Mouse (Mus musculus): Measurements from ENCODE around the gene Atxn7l2. TPM values are rescaled to one million over a fixed set of nuclear protein-coding genes. Genes with fewer than 3 reads are reported as not detected.

Gene Atxn7l2
- polyA plus RNA-seq, 1 experiment from 2014 or later, result 2.0 TPM

- WGBS (ENCODE audit: insufficient replicate concordance), result 62% methylated on average over 9 of the region's 9 CpGs
- no peak for ATAC-seq (ENCODE audit: insufficient read depth)
- H3K27ac ChIP-seq (replicated peaks), result no peak overlapping the region
- H3K9me3 ChIP-seq (replicated peaks), result no peaks in the 10 kb centered on the region
- H3K4me3 ChIP-seq (replicated peaks), result no peak overlapping the region
- peaks cover 52% of the 10 kb centered on the region for H3K27me3 ChIP-seq
- no peak overlapping the region for H3K4me2 ChIP-seq
- no peaks in the 10 kb centered on the region for H3K36me3 ChIP-seq (replicated peaks)
- no peak overlapping the region for H3K9ac ChIP-seq
- H3K4me1 ChIP-seq (replicated peaks), result peaks cover 15% of the 10 kb centered on the region
Measured at GRCm38 (mm10) chr3:108188716-108189490, 21.8 kb downstream of the Atxn7l2 start.

GRCm38 (mm10) chr3:108187111-108187795, 23.5 kb downstream of the Atxn7l2 start:
- H3K27me3 ChIP-seq, result peaks cover 62% of the 10 kb centered on the region
- no peaks in the 10 kb centered on the region for H3K36me3 ChIP-seq (replicated peaks)
- peak overlapping the region; percentile 88 for H3K4me2 ChIP-seq
- no peak for ATAC-seq (ENCODE audit: insufficient read depth)
- H3K4me1 ChIP-seq (replicated peaks), result peaks cover 15% of the 10 kb centered on the region
- 47% methylated on average over 20 of the region's 20 CpGs for WGBS (ENCODE audit: insufficient replicate concordance)
- peak overlapping the region; percentile 66; the same call in 1 of the 2 replicates for H3K4me3 ChIP-seq (replicated peaks)
- H3K9me3 ChIP-seq (replicated peaks), result no peaks in the 10 kb centered on the region
- no peak overlapping the region for H3K27ac ChIP-seq (replicated peaks)
- no peak overlapping the region for H3K9ac ChIP-seq

GRCm38 (mm10) chr3:108186098-108187047, 24.4 kb downstream of the Atxn7l2 start, which contains the start of gene Amigo1:
Gene Amigo1, plus strand, starts transcription at chr3:108186335.
- Histone ChIP-seq H3K4me2 (peak within 1 kb of the TSS; percentile 88), H3K36me3 (replicated peaks) (no peaks in the 10 kb centered on the region), H3K4me3 (replicated peaks) (peak within 1 kb of the TSS; percentile 66), H3K4me1 (replicated peaks) (peaks cover 15% of the 10 kb centered on the region), H3K27me3 (peaks cover 62% of the 10 kb centered on the region), H3K9me3 (replicated peaks) (no peaks in the 10 kb centered on the region), H3K27ac (replicated peaks) (no peak within 1 kb of the TSS), H3K9ac (peak within 1 kb of the TSS; percentile 45; the same call in 1 of the 2 replicates)
- peak; percentile 56 for ATAC-seq (ENCODE audit: insufficient read depth)
- 3% methylated on average over 41 of the region's 100 CpGs for WGBS (ENCODE audit: insufficient replicate concordance)

- H3K27me3 ChIP-seq, result peaks cover 62% of the 10 kb centered on the region
- peak overlapping the region; percentile 66 for H3K4me3 ChIP-seq (replicated peaks)
- H3K9ac ChIP-seq, result no peak overlapping the region
- WGBS (ENCODE audit: insufficient replicate concordance), result 2% methylated on average over 16 of the region's 16 CpGs
- H3K36me3 ChIP-seq (replicated peaks), result no peaks in the 10 kb centered on the region
- no peak overlapping the region for H3K27ac ChIP-seq (replicated peaks)
- ATAC-seq (ENCODE audit: insufficient read depth), result no peak
- H3K4me2 ChIP-seq, result peak overlapping the region; percentile 88
- H3K9me3 ChIP-seq (replicated peaks), result no peaks in the 10 kb centered on the region
- peaks cover 15% of the 10 kb centered on the region for H3K4me1 ChIP-seq (replicated peaks)
Measured at GRCm38 (mm10) chr3:108185460-108186097, 25.2 kb downstream of the Atxn7l2 start.

- Histone ChIP-seq H3K27ac (replicated peaks) (no peak overlapping the region), H3K27me3 (peaks cover 62% of the 10 kb centered on the region), H3K36me3 (replicated peaks) (no peaks in the 10 kb centered on the region), H3K9me3 (replicated peaks) (no peaks in the 10 kb centered on the region), H3K9ac (no peak overlapping the region), H3K4me3 (replicated peaks) (no peak overlapping the region), H3K4me2 (no peak overlapping the region), H3K4me1 (replicated peaks) (peaks cover 15% of the 10 kb centered on the region)
- no peak for ATAC-seq (ENCODE audit: insufficient read depth)
- 56% methylated on average over 3 of the region's 3 CpGs for WGBS (ENCODE audit: insufficient replicate concordance)
Measured at GRCm38 (mm10) chr3:108184742-108185141, 26.0 kb downstream of the Atxn7l2 start.

- Histone ChIP-seq H3K9me3 (replicated peaks) (no peaks in the 10 kb centered on the region), H3K4me1 (replicated peaks) (peaks cover 2% of the 10 kb centered on the region), H3K36me3 (replicated peaks) (no peaks in the 10 kb centered on the region), H3K27ac (replicated peaks) (no peak overlapping the region), H3K4me3 (replicated peaks) (no peak overlapping the region), H3K4me2 (no peak overlapping the region), H3K9ac (no peak overlapping the region), H3K27me3 (peaks cover 32% of the 10 kb centered on the region)
- WGBS (ENCODE audit: insufficient replicate concordance), result 19% methylated on average over 2 of the region's 2 CpGs
- ATAC-seq (ENCODE audit: insufficient read depth), result no peak
Measured at GRCm38 (mm10) chr3:108180514-108180913, 30.2 kb downstream of the Atxn7l2 start.

GRCm38 (mm10) chr3:108178756-108179715, 31.7 kb downstream of the Atxn7l2 start:
- Histone ChIP-seq H3K27ac (replicated peaks) (no peak overlapping the region), H3K9me3 (replicated peaks) (no peaks in the 10 kb centered on the region), H3K9ac (no peak overlapping the region), H3K4me3 (replicated peaks) (no peak overlapping the region), H3K4me2 (no peak overlapping the region), H3K36me3 (replicated peaks) (no peaks in the 10 kb centered on the region), H3K4me1 (replicated peaks) (no peaks in the 10 kb centered on the region), H3K27me3 (peaks cover 31% of the 10 kb centered on the region)
- 71% methylated on average over 7 of the region's 7 CpGs for WGBS (ENCODE audit: insufficient replicate concordance)
- ATAC-seq (ENCODE audit: insufficient read depth), result no peak

- Histone ChIP-seq H3K36me3 (replicated peaks) (no peaks in the 10 kb centered on the region), H3K4me1 (replicated peaks) (no peaks in the 10 kb centered on the region), H3K27me3 (peaks cover 40% of the 10 kb centered on the region), H3K4me3 (replicated peaks) (no peak overlapping the region), H3K4me2 (no peak overlapping the region), H3K27ac (replicated peaks) (no peak overlapping the region), H3K9me3 (replicated peaks) (no peaks in the 10 kb centered on the region), H3K9ac (no peak overlapping the region)
- no peak for ATAC-seq (ENCODE audit: insufficient read depth)
- WGBS (ENCODE audit: insufficient replicate concordance), result 34% methylated on average over 14 of the region's 14 CpGs
Measured at GRCm38 (mm10) chr3:108174672-108175531, 35.8 kb downstream of the Atxn7l2 start.

GRCm38 (mm10) chr3:108169199-108169598, 41.5 kb downstream of the Atxn7l2 start:
- 36% methylated on average over 3 of the region's 3 CpGs for WGBS (ENCODE audit: insufficient replicate concordance)

More at GRCm38 (mm10) chr3:108169199-108169598, 41.5 kb downstream of the Atxn7l2 start:
- no peak overlapping the region for H3K4me3 ChIP-seq (replicated peaks)
- no peak for ATAC-seq (ENCODE audit: insufficient read depth)
- H3K27ac ChIP-seq (replicated peaks), result no peak overlapping the region
- no peak overlapping the region for H3K9ac ChIP-seq
- no peaks in the 10 kb centered on the region for H3K36me3 ChIP-seq (replicated peaks)
- H3K4me1 ChIP-seq (replicated peaks), result no peaks in the 10 kb centered on the region
- H3K9me3 ChIP-seq (replicated peaks), result no peaks in the 10 kb centered on the region
- H3K27me3 ChIP-seq, result peaks cover 39% of the 10 kb centered on the region
- H3K4me2 ChIP-seq, result no peak overlapping the region
